Mouse (Mus musculus) G1E (cell line): Measurements from ENCODE around the gene Nt5c.

Experiments used
- CTCF ChIP-seq: IDR thresholded peaks from 2 replicates; pipeline ENCODE4 v1.5.1; 2012; ENCODE audit warnings: low read depth, low read length, inconsistent platforms, mixed read lengths
- GATA1 ChIP-seq: IDR thresholded peaks from 2 replicates; pipeline ENCODE4 v1.6.1; 2012; ENCODE audit warnings: borderline replicate concordance, low read length, inconsistent platforms, mixed read lengths

DNA sequence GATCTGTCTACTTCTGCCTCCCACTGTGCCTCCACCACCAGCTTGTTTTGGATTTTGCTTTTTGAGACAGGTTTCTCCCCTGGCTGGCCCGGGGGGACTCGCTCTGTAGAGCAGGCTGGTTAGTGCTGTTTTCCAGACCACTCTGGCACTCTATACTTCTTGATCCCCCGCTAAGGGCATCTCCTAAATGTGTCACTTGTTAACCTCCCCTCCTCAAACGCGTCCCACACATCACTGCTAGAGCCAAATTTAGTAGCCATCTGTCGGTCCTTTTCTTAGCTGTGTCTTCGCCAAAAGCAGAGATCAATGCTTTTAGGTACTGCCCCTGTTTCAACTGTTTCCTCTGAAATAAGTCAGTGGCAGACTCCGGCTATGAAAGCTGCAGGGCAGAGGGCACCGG lies 27.0 kb upstream of the Nt5c start:
- TF ChIP-seq GATA1 = no peak
- TF ChIP-seq CTCF = no peak
